Mouse (Mus musculus): ENCODE results near the gene Nceh1. TPM values are rescaled to one million over a fixed set of nuclear protein-coding genes. Genes with fewer than 3 reads are reported as not detected.

Gene Nceh1
- polyA plus RNA-seq (2015; fragmentation: Nextera tagmentation; extraction: Ambion mirVana), result 16.1 and 18.2 TPM in 2 replicates

GRCm38 (mm10) chr3:27182733-27183600 lies at the start of gene Nceh1:
TSS of gene Nceh1 (plus strand) at chr3:27182965.
- H3K9ac ChIP-seq (ENCODE audit: low read depth, low read length), result peak within 1 kb of the TSS; percentile 72
- peaks cover 8% of the 10 kb centered on the region for H3K4me1 ChIP-seq (ENCODE audit: control insufficient read depth, insufficient read depth, low read length)
- H3K9me3 ChIP-seq (replicated peaks; ENCODE audit: control insufficient read depth, low read length, poor library complexity, severe bottlenecking), result no peaks in the 10 kb centered on the region
- no peaks in the 10 kb centered on the region for H3K36me3 ChIP-seq (ENCODE audit: control insufficient read depth, insufficient read depth, low read length)
- peak within 1 kb of the TSS; percentile 79 for H3K4me3 ChIP-seq (ENCODE audit: low read depth, low read length)
- no peaks in the 10 kb centered on the region for H3K27me3 ChIP-seq (ENCODE audit: control insufficient read depth, insufficient read depth, low read depth, low read length)
- H3K4me2 ChIP-seq (ENCODE audit: low read length), result peak within 1 kb of the TSS; percentile 95
- WGBS, result under 1% methylated on average over 54 of the region's 54 CpGs
- peak within 1 kb of the TSS; percentile 3; the same call in 1 of the 2 replicates for H3K27ac ChIP-seq (ENCODE audit: low read length)
- peak; percentile 99 for ATAC-seq

GRCm38 (mm10) chr3:27140101-27140500 lies 42.7 kb upstream of the Nceh1 start:
- 92% methylated on average over 8 of the region's 8 CpGs for WGBS
- no peak overlapping the region for H3K4me2 ChIP-seq (ENCODE audit: low read length)
- H3K27me3 ChIP-seq (ENCODE audit: control insufficient read depth, insufficient read depth, low read depth, low read length), result no peaks in the 10 kb centered on the region
- no peak overlapping the region for H3K4me3 ChIP-seq (ENCODE audit: low read depth, low read length)
- H3K36me3 ChIP-seq (ENCODE audit: control insufficient read depth, insufficient read depth, low read length), result no peaks in the 10 kb centered on the region
- H3K27ac ChIP-seq (ENCODE audit: low read length), result no peak overlapping the region
- no peaks in the 10 kb centered on the region for H3K9me3 ChIP-seq (replicated peaks; ENCODE audit: control insufficient read depth, low read length, poor library complexity, severe bottlenecking)
- ATAC-seq, result no peak
- H3K4me1 ChIP-seq (ENCODE audit: control insufficient read depth, insufficient read depth, low read length), result no peaks in the 10 kb centered on the region
- no peak overlapping the region for H3K9ac ChIP-seq (ENCODE audit: low read depth, low read length)

- no peak overlapping the region for H3K9ac ChIP-seq (ENCODE audit: low read depth, low read length)
- ATAC-seq, result no peak
- no peak overlapping the region for H3K27ac ChIP-seq (ENCODE audit: low read length)
- no peak overlapping the region for H3K4me3 ChIP-seq (ENCODE audit: low read depth, low read length)
- H3K4me2 ChIP-seq (ENCODE audit: low read length), result no peak overlapping the region
- H3K27me3 ChIP-seq (ENCODE audit: control insufficient read depth, insufficient read depth, low read depth, low read length), result no peaks in the 10 kb centered on the region
- H3K36me3 ChIP-seq (ENCODE audit: control insufficient read depth, insufficient read depth, low read length), result no peaks in the 10 kb centered on the region
- H3K9me3 ChIP-seq (replicated peaks; ENCODE audit: control insufficient read depth, low read length, poor library complexity, severe bottlenecking), result no peaks in the 10 kb centered on the region
- 89% methylated on average over 7 of the region's 7 CpGs for WGBS
- no peaks in the 10 kb centered on the region for H3K4me1 ChIP-seq (ENCODE audit: control insufficient read depth, insufficient read depth, low read length)
Observed at GRCm38 (mm10) chr3:27143570-27143969, 39.2 kb upstream of the Nceh1 start.

- H3K9ac ChIP-seq (ENCODE audit: low read depth, low read length), result no peak overlapping the region
- no peaks in the 10 kb centered on the region for H3K36me3 ChIP-seq (ENCODE audit: control insufficient read depth, insufficient read depth, low read length)
- no peak for ATAC-seq
- 92% methylated on average over 7 of the region's 7 CpGs for WGBS
- no peak overlapping the region for H3K4me2 ChIP-seq (ENCODE audit: low read length)
- H3K9me3 ChIP-seq (replicated peaks; ENCODE audit: control insufficient read depth, low read length, poor library complexity, severe bottlenecking), result no peaks in the 10 kb centered on the region
- H3K27me3 ChIP-seq (ENCODE audit: control insufficient read depth, insufficient read depth, low read depth, low read length), result no peaks in the 10 kb centered on the region
- no peak overlapping the region for H3K4me3 ChIP-seq (ENCODE audit: low read depth, low read length)
- no peak overlapping the region for H3K27ac ChIP-seq (ENCODE audit: low read length)
- H3K4me1 ChIP-seq (ENCODE audit: control insufficient read depth, insufficient read depth, low read length), result no peaks in the 10 kb centered on the region
Observed at GRCm38 (mm10) chr3:27145733-27146132, 37.0 kb upstream of the Nceh1 start.

GRCm38 (mm10) chr3:27153191-27153671 lies 29.5 kb upstream of the Nceh1 start:
- Histone ChIP-seq H3K4me3 (ENCODE audit: low read depth, low read length) (peak overlapping the region; percentile 83), H3K9ac (ENCODE audit: low read depth, low read length) (peak overlapping the region; percentile 60), H3K36me3 (ENCODE audit: control insufficient read depth, insufficient read depth, low read length) (no peaks in the 10 kb centered on the region), H3K9me3 (replicated peaks; ENCODE audit: control insufficient read depth, low read length, poor library complexity, severe bottlenecking) (no peaks in the 10 kb centered on the region), H3K4me1 (ENCODE audit: control insufficient read depth, insufficient read depth, low read length) (peaks cover 11% of the 10 kb centered on the region), H3K27ac (ENCODE audit: low read length) (no peak overlapping the region), H3K4me2 (ENCODE audit: low read length) (peak overlapping the region; percentile 97), H3K27me3 (ENCODE audit: control insufficient read depth, insufficient read depth, low read depth, low read length) (no peaks in the 10 kb centered on the region)
- WGBS, result under 1% methylated on average over 30 of the region's 31 CpGs
- ATAC-seq, result peak; percentile 12

GRCm38 (mm10) chr3:27153701-27154209 lies 29.0 kb upstream of the Nceh1 start, which contains the start of gene Ect2:
TSS of gene Ect2 (minus strand) at chr3:27153878.
- Histone ChIP-seq H3K4me3 (ENCODE audit: low read depth, low read length) (peak within 1 kb of the TSS; percentile 83), H3K4me1 (ENCODE audit: control insufficient read depth, insufficient read depth, low read length) (peaks cover 11% of the 10 kb centered on the region), H3K27me3 (ENCODE audit: control insufficient read depth, insufficient read depth, low read depth, low read length) (no peaks in the 10 kb centered on the region), H3K36me3 (ENCODE audit: control insufficient read depth, insufficient read depth, low read length) (no peaks in the 10 kb centered on the region), H3K9me3 (replicated peaks; ENCODE audit: control insufficient read depth, low read length, poor library complexity, severe bottlenecking) (no peaks in the 10 kb centered on the region), H3K9ac (ENCODE audit: low read depth, low read length) (peak within 1 kb of the TSS; percentile 60), H3K27ac (ENCODE audit: low read length) (0 out of 2 replicates have a peak within 1 kb of the TSS, but pooled peaks have one; percentile 1), H3K4me2 (ENCODE audit: low read length) (peak within 1 kb of the TSS; percentile 97)
- peak; percentile 100 for ATAC-seq
- under 1% methylated on average over 37 of the region's 37 CpGs for WGBS

- Histone ChIP-seq H3K9ac (ENCODE audit: low read depth, low read length) (peak overlapping the region; percentile 8), H3K4me1 (ENCODE audit: control insufficient read depth, insufficient read depth, low read length) (peaks cover 11% of the 10 kb centered on the region), H3K27ac (ENCODE audit: low read length) (0 out of 2 replicates have a peak overlapping the region, but pooled peaks have one; percentile 1), H3K36me3 (ENCODE audit: control insufficient read depth, insufficient read depth, low read length) (no peaks in the 10 kb centered on the region), H3K27me3 (ENCODE audit: control insufficient read depth, insufficient read depth, low read depth, low read length) (no peaks in the 10 kb centered on the region), H3K9me3 (replicated peaks; ENCODE audit: control insufficient read depth, low read length, poor library complexity, severe bottlenecking) (no peaks in the 10 kb centered on the region), H3K4me2 (ENCODE audit: low read length) (peak overlapping the region; percentile 52), H3K4me3 (ENCODE audit: low read depth, low read length) (peak overlapping the region; percentile 83)
- 63% methylated on average over 2 of the region's 2 CpGs for WGBS
- peak; percentile 38 for ATAC-seq
Observed at GRCm38 (mm10) chr3:27154280-27154679, 28.5 kb upstream of the Nceh1 start.

- peaks cover 11% of the 10 kb centered on the region for H3K4me1 ChIP-seq (ENCODE audit: control insufficient read depth, insufficient read depth, low read length)
- H3K27me3 ChIP-seq (ENCODE audit: control insufficient read depth, insufficient read depth, low read depth, low read length), result no peaks in the 10 kb centered on the region
- H3K9ac ChIP-seq (ENCODE audit: low read depth, low read length), result no peak overlapping the region
- H3K9me3 ChIP-seq (replicated peaks; ENCODE audit: control insufficient read depth, low read length, poor library complexity, severe bottlenecking), result no peaks in the 10 kb centered on the region
- H3K4me2 ChIP-seq (ENCODE audit: low read length), result no peak overlapping the region
- WGBS, result 15% methylated on average over 6 of the region's 6 CpGs
- no peak overlapping the region for H3K4me3 ChIP-seq (ENCODE audit: low read depth, low read length)
- H3K36me3 ChIP-seq (ENCODE audit: control insufficient read depth, insufficient read depth, low read length), result no peaks in the 10 kb centered on the region
- no peak for ATAC-seq
- H3K27ac ChIP-seq (ENCODE audit: low read length), result no peak overlapping the region
Observed at GRCm38 (mm10) chr3:27155051-27155855, 27.5 kb upstream of the Nceh1 start.
